Mouse (Mus musculus) embryonic fibroblast, embryonic 13.5 days (primary cell): Measurements from ENCODE around the gene Gm20458.

ENCODE experiments used
- CTCF ChIP-seq: IDR thresholded peaks from 2 replicates; pipeline ENCODE4 v1.5.1; 2011; ENCODE audit warnings: mild to moderate bottlenecking, control low read depth, low read length, moderate library complexity, borderline replicate concordance; ENCODE audit not compliant: insufficient read depth
- POLR2A ChIP-seq: IDR thresholded peaks from 2 replicates; pipeline ENCODE4 v1.6.1; 2011; ENCODE audit warnings: low read depth, mild to moderate bottlenecking, control low read depth, low read length, moderate library complexity

DNA sequence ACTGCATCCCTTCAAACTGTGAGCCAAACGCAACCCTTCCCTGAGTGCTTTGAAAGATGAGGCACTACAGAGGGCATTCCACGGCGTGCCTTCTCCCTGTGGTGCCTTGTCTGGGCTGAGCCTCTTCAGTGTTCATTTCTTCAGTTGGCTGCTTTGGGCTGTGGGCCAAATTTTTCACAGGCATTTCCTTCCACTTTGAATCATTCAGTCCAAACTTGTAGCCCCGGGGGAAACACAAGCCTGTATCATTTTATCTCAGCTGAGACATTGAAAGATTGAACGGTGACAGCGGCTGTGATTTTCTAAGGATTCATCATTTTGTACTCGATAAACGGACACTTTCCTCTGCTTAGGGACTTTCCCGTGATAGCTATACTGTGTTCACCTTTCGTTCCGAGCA is 55.8 kb downstream of the Gm20458 start:
- TF ChIP-seq POLR2A (no peak), CTCF (no peak)
